Mouse (Mus musculus): ENCODE data around the gene Rnf214. TPM values are rescaled to one million over a fixed set of nuclear protein-coding genes. Genes with fewer than 3 reads are reported as not detected.
"Not testable (repeated sequence)": the region's sequence is repeated elsewhere in the genome, so short reads cannot be mapped to it uniquely, and the experiment has no call there.

Rnf214 gene
- polyA plus RNA-seq, 1 experiment from 2014 or later = 50.5 TPM

DNA sequence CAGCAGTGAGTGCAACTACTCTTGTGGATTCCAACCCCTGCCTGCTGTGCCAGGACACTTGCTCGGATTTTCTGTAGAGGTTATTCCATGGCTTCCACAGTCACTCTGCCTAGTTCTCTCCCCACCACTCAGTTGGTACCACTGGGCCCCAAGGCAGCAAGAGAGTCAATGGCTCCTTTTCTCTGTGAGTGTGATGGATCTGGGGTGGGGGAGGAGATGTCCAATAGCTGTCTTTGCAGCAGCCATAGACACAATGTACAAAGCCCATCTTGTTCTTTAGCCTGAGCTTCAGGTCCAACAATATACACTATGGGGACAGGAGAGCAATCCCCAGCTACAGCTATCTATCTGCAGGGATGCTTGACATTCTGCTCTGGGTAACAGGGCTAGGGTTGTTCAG, 52.6 kb downstream of the Rnf214 start:
- Histone ChIP-seq H3K4me1 (ENCODE audit: insufficient read depth, low read length) (peaks cover 26% of the 10 kb centered on the region), H3K27ac (ENCODE audit: low read length) (no peak overlapping the region), H3K36me3 (ENCODE audit: insufficient read depth, low read length) (peaks cover 28% of the 10 kb centered on the region), H3K9me3 (ENCODE audit: low read length) (no peaks in the 10 kb centered on the region), H3K9ac (replicated peaks; ENCODE audit: low read length) (no peak overlapping the region), H3K4me3 (ENCODE audit: low read length) (no peak overlapping the region), H3K27me3 (ENCODE audit: insufficient read depth, low read length) (no peaks in the 10 kb centered on the region), H3K4me2 (replicated peaks; ENCODE audit: low read depth, low read length) (no peak overlapping the region)
- WGBS = 83% methylated on average over 1 of the region's 1 CpGs
- ATAC-seq (ENCODE audit: low FRiP score, low TSS enrichment) = no peak

DNA sequence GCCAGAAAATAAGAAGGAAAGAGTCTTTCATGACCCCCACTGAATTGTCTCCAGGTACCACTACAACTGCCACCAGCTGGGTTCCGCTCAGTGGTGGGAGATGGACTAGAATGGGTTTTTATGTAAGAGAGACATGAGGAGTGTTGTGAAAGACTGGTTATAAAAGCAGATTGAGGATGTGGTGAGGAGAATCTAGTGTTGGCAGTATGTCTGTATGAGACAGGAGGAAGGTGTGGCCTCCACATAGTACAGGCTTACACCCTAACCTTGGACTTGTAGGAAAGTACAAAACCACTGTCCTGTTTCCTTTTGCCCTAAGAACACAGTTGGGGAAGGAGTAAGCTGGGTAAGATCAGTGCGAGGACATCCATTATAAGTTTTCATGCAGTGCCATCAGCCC, 53.0 kb downstream of the Rnf214 start:
- Histone ChIP-seq H3K27me3 (ENCODE audit: insufficient read depth, low read length) (no peaks in the 10 kb centered on the region), H3K27ac (ENCODE audit: low read length) (no peak overlapping the region), H3K4me1 (ENCODE audit: insufficient read depth, low read length) (peaks cover 26% of the 10 kb centered on the region), H3K4me3 (ENCODE audit: low read length) (no peak overlapping the region), H3K9me3 (ENCODE audit: low read length) (no peaks in the 10 kb centered on the region), H3K4me2 (replicated peaks; ENCODE audit: low read depth, low read length) (no peak overlapping the region), H3K9ac (replicated peaks; ENCODE audit: low read length) (no peak overlapping the region), H3K36me3 (ENCODE audit: insufficient read depth, low read length) (peaks cover 24% of the 10 kb centered on the region)
- WGBS = 96% methylated on average over 2 of the region's 2 CpGs
- no peak for ATAC-seq (ENCODE audit: low FRiP score, low TSS enrichment)

DNA sequence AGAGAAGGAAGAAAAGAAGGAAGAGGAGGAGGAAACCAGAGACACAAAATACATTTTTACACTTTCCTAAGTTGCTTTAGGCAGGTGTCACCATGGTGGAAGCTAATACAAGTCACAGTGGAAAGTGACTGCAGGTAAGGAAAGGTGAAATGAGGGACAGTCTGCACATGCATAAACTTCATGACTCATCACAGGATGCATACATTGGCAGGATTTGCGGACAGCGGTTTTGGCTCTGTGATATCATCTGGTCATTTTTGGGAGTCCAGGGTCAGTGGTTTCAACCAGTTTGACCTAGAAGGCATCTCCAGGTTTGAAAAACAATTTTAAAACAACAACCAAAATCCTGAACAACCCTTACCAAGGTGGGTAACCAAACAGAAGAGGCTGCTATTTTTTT, 54.9 kb downstream of the Rnf214 start:
- 91% methylated on average over 2 of the region's 2 CpGs for WGBS
- Histone ChIP-seq H3K9ac (replicated peaks; ENCODE audit: low read length) (no peak overlapping the region), H3K9me3 (ENCODE audit: low read length) (no peaks in the 10 kb centered on the region), H3K4me1 (ENCODE audit: insufficient read depth, low read length) (peaks cover 36% of the 10 kb centered on the region), H3K4me2 (replicated peaks; ENCODE audit: low read depth, low read length) (no peak overlapping the region), H3K36me3 (ENCODE audit: insufficient read depth, low read length) (peaks cover 7% of the 10 kb centered on the region; the same call in 1 of the 2 replicates), H3K4me3 (ENCODE audit: low read length) (no peak overlapping the region), H3K27ac (ENCODE audit: low read length) (no peak overlapping the region), H3K27me3 (ENCODE audit: insufficient read depth, low read length) (no peaks in the 10 kb centered on the region)
- no peak for ATAC-seq (ENCODE audit: low FRiP score, low TSS enrichment)

DNA sequence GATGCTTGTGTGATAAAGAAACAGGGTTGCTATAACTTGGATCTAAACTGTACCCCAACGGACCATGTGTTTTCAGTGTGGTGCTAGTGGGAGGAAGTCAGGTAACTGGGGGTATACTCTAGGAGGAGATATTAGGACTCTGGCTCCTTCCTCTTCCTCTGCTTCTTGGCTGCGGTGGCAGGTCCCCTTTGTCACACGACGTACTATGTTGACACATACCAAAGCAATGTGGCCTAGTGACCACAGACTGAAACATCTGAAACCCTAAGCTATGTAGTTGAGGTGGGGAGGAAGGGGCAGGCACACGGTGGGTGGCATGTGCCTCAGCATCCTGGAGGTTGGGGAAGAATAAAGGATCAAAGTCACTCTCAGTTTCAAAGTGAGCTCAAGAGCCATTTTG, 55.4 kb downstream of the Rnf214 start:
- no peaks in the 10 kb centered on the region for H3K9me3 ChIP-seq (ENCODE audit: low read length)
- H3K36me3 ChIP-seq (ENCODE audit: insufficient read depth, low read length) = peaks cover 6% of the 10 kb centered on the region; the same call in 1 of the 2 replicates
- H3K4me1 ChIP-seq (ENCODE audit: insufficient read depth, low read length) = peaks cover 36% of the 10 kb centered on the region
- peak overlapping the region; percentile 53 for H3K9ac ChIP-seq (replicated peaks; ENCODE audit: low read length)
- H3K27ac ChIP-seq (ENCODE audit: low read length) = peak overlapping the region; percentile 88
- WGBS = 60% methylated on average over 5 of the region's 5 CpGs
- no peak overlapping the region for H3K4me3 ChIP-seq (ENCODE audit: low read length)
- no peak overlapping the region for H3K4me2 ChIP-seq (replicated peaks; ENCODE audit: low read depth, low read length)
- ATAC-seq (ENCODE audit: low FRiP score, low TSS enrichment) = no peak
- no peaks in the 10 kb centered on the region for H3K27me3 ChIP-seq (ENCODE audit: insufficient read depth, low read length)

DNA sequence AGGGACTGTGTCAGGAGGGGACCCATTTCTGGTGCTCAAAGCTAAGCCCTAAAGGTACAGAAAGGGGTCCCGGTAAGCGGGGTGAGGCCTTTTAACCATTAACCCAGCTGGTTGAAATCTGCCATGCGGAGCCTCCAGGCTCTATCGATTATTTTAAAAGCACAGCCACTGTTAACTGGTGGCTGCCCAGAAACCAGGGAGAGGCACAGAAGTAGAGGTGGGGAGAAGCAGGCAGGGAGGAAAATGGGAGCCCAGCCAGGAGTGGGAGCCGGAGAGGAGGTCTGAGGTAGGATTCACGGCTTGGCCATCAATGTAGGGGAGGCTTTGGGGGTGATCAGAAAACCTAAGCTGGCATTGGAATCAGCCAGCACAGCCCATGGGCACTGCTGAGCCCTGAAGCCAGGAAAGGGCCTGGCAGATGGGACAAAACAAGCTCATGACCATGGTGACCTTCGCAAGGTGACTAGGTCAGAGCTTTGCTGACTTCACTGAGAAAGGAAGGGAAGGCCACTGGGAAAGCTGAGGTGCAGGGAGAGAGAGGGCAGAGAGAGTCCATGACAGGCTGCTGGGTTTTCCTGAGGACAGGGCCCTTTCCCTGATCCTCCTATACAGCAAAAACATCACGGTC, 56.1 kb downstream of the Rnf214 start:
- peak overlapping the region; percentile 53 for H3K9ac ChIP-seq (replicated peaks; ENCODE audit: low read length)
- ATAC-seq (ENCODE audit: low FRiP score, low TSS enrichment) = peak; percentile 16; the same call in 1 of the 2 replicates
- peaks cover 6% of the 10 kb centered on the region; the same call in 1 of the 2 replicates for H3K36me3 ChIP-seq (ENCODE audit: insufficient read depth, low read length)
- WGBS = 55% methylated on average over 8 of the region's 8 CpGs
- H3K27me3 ChIP-seq (ENCODE audit: insufficient read depth, low read length) = no peaks in the 10 kb centered on the region
- no peak overlapping the region for H3K4me2 ChIP-seq (replicated peaks; ENCODE audit: low read depth, low read length)
- no peaks in the 10 kb centered on the region for H3K9me3 ChIP-seq (ENCODE audit: low read length)
- H3K27ac ChIP-seq (ENCODE audit: low read length) = peak overlapping the region; percentile 88
- no peak overlapping the region for H3K4me3 ChIP-seq (ENCODE audit: low read length)
- peaks cover 36% of the 10 kb centered on the region for H3K4me1 ChIP-seq (ENCODE audit: insufficient read depth, low read length)

DNA sequence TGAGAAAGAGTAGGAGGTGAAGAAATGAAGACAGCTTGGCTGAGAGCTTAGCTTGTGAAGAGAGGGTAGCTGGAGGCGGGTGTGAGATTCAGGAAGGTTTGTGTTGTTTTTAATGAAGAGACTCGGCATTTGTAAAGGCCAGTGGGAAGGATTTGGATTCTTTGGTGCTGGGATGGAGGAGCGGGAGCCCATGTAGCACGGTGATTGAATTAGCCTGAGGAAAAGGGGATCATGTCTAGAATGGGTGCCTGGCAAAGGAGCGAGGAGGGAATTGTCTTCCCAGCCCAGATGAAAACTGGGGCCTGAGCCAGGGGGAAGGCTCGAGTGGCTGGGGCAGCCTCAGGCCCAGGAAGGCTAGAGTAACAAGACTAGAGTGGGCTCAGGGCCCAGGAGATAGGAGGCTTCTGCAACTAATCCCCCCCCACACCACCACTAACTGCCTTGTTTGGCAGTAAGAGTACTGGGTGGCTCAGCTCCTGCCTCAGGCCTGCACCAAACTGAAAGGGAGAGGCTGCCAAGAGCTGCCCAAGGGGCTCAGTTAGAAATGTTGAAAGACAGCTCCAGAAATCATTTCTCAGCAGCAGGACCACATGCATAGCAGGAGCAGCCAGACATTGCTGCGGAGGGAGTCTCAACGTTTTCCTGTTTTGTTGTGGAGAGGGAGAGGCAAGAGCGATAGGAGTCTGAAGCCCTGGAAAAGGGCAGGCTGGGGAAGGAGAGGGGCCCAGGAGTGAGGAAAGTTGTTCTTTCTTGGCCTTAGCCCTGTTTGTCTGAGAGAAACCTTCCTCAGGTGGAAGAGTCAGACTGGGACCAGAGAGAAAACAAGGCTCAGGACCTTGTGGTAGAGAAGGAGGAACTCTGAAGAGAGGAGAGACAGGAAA, 56.9 kb downstream of the Rnf214 start:
- H3K27ac ChIP-seq (ENCODE audit: low read length) = peak overlapping the region; percentile 88
- H3K27me3 ChIP-seq (ENCODE audit: insufficient read depth, low read length) = no peaks in the 10 kb centered on the region
- H3K9ac ChIP-seq (replicated peaks; ENCODE audit: low read length) = no peak overlapping the region
- H3K4me3 ChIP-seq (ENCODE audit: low read length) = no peak overlapping the region
- no peak overlapping the region for H3K4me2 ChIP-seq (replicated peaks; ENCODE audit: low read depth, low read length)
- peaks cover 36% of the 10 kb centered on the region for H3K4me1 ChIP-seq (ENCODE audit: insufficient read depth, low read length)
- no peak for ATAC-seq (ENCODE audit: low FRiP score, low TSS enrichment)
- WGBS = 55% methylated on average over 9 of the region's 9 CpGs
- H3K9me3 ChIP-seq (ENCODE audit: low read length) = no peaks in the 10 kb centered on the region
- H3K36me3 ChIP-seq (ENCODE audit: insufficient read depth, low read length) = peaks cover 2% of the 10 kb centered on the region; the same call in 1 of the 2 replicates

DNA sequence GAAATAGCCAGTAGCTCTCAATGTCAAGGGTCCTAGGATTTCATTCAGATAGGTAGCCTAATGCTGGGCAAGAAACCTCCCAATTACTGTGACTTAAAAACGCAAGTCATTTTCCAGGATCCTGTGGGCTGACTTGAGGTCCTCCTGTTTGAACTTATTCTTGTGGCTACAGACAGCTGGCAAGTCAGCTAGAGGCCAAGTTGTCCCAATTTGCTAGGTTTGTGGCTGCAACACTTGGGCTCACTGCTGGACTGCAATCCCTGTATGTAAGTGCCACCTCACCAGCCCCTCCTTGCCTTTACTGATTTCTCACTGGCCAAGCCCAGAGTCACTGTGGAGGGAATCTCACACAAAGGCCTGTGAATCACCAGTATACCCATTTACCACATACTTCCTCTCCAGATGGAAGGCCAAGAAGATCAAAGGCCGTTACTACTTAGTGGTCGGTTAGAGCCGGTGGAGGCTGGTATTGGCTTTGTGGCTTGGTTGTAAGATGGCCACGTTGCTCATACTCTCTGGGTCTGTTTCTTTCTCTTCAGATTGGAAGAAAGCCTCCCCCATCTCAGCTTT, 59.7 kb downstream of the Rnf214 start:
- 63% methylated on average over 5 of the region's 5 CpGs for WGBS
- H3K36me3 ChIP-seq (ENCODE audit: insufficient read depth, low read length) = no peaks in the 10 kb centered on the region
- ATAC-seq (ENCODE audit: low FRiP score, low TSS enrichment) = no peak
- H3K27ac ChIP-seq (ENCODE audit: low read length) = no peak overlapping the region
- no peak overlapping the region for H3K4me3 ChIP-seq (ENCODE audit: low read length)
- H3K4me1 ChIP-seq (ENCODE audit: insufficient read depth, low read length) = peaks cover 38% of the 10 kb centered on the region
- no peaks in the 10 kb centered on the region for H3K9me3 ChIP-seq (ENCODE audit: low read length)
- H3K4me2 ChIP-seq (replicated peaks; ENCODE audit: low read depth, low read length) = no peak overlapping the region
- H3K9ac ChIP-seq (replicated peaks; ENCODE audit: low read length) = no peak overlapping the region
- H3K27me3 ChIP-seq (ENCODE audit: insufficient read depth, low read length) = no peaks in the 10 kb centered on the region

DNA sequence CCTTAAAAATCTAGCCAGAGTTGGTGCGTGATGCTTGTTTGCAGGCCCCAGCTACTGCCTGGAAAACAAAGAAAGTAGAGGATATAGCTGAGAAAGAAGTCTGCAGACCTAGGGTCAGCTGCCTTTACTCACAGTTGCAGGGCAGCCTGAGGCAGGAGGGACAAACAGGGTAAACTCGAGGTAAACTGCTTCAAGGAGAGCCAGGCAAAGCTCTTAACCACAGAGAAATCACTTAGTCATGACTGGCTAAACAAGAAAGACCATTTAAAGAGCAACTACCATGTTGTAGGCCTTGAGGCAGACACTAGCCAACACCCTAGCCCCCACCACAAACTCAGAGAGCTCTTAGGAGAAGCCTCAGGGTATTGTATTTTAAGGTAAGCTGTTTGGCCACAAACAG, 60.5 kb downstream of the Rnf214 start:
- peaks cover 37% of the 10 kb centered on the region for H3K4me1 ChIP-seq (ENCODE audit: insufficient read depth, low read length)

DNA sequence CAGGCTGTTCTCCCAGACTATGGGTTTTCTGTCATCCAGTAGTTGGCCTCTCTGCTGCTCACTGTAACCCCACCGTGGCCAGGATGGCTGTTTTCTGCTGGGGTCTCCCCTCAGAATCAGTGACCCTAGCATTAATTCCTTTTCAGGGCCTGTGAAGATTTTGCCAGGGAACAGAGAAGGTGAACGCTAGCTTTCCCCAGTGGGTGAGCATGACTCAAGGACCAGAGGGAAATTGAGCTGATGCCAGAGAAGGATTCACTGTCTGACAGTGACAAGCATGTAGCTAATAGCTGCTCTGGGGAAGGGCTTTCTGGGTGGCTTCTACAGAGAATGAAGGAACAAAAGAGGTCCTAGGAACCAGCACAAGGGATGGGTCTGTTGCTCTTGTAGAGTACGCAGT, 61.2 kb downstream of the Rnf214 start:
- H3K36me3 ChIP-seq (ENCODE audit: insufficient read depth, low read length) = no peaks in the 10 kb centered on the region
- ATAC-seq (ENCODE audit: low FRiP score, low TSS enrichment) = no peak
- 89% methylated on average over 3 of the region's 3 CpGs for WGBS
- no peaks in the 10 kb centered on the region for H3K27me3 ChIP-seq (ENCODE audit: insufficient read depth, low read length)
- H3K4me1 ChIP-seq (ENCODE audit: insufficient read depth, low read length) = peaks cover 37% of the 10 kb centered on the region
- no peaks in the 10 kb centered on the region for H3K9me3 ChIP-seq (ENCODE audit: low read length)
- no peak overlapping the region for H3K9ac ChIP-seq (replicated peaks; ENCODE audit: low read length)
- no peak overlapping the region for H3K4me3 ChIP-seq (ENCODE audit: low read length)
- no peak overlapping the region for H3K27ac ChIP-seq (ENCODE audit: low read length)
- H3K4me2 ChIP-seq (replicated peaks; ENCODE audit: low read depth, low read length) = no peak overlapping the region

More for the DNA sequence above, 60.5 kb downstream of the Rnf214 start:
- H3K4me3 ChIP-seq (ENCODE audit: low read length); H3K27ac ChIP-seq (ENCODE audit: low read length); H3K27me3 ChIP-seq (ENCODE audit: insufficient read depth, low read length); H3K9me3 ChIP-seq (ENCODE audit: low read length); H3K4me2 ChIP-seq (replicated peaks; ENCODE audit: low read depth, low read length); H3K36me3 ChIP-seq (ENCODE audit: insufficient read depth, low read length); ATAC-seq (ENCODE audit: low FRiP score, low TSS enrichment); H3K9ac ChIP-seq (replicated peaks; ENCODE audit: low read length): not testable (repeated sequence)
- 62% methylated on average over 2 of the region's 2 CpGs for WGBS

DNA sequence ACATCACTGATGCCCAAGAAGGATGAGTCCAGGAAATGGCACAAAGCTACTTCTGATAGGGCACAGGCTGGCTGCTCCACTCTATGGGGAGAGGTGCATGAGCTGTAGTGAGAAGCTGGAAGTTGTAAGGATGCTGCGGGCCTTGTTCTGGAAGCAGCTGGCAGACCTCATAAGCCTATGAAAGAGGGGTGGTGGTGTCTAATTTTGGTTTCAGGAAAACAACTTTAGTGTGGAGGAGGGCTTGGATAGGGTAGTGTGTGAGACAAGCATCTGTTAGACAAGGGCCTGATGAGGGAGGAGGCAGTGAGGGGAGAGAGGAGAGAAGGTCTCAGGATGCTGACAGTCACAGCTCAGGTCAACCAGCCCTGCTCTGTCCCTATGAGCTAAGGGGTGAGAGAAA, 62.9 kb downstream of the Rnf214 start:
- WGBS = 91% methylated on average over 1 of the region's 1 CpGs
- H3K27ac ChIP-seq (ENCODE audit: low read length) = no peak overlapping the region
- ATAC-seq (ENCODE audit: low FRiP score, low TSS enrichment) = no peak
- H3K27me3 ChIP-seq (ENCODE audit: insufficient read depth, low read length) = no peaks in the 10 kb centered on the region
- no peak overlapping the region for H3K4me3 ChIP-seq (ENCODE audit: low read length)
- H3K4me1 ChIP-seq (ENCODE audit: insufficient read depth, low read length) = peaks cover 41% of the 10 kb centered on the region
- no peaks in the 10 kb centered on the region for H3K9me3 ChIP-seq (ENCODE audit: low read length)
- H3K4me2 ChIP-seq (replicated peaks; ENCODE audit: low read depth, low read length) = no peak overlapping the region
- no peaks in the 10 kb centered on the region for H3K36me3 ChIP-seq (ENCODE audit: insufficient read depth, low read length)
- H3K9ac ChIP-seq (replicated peaks; ENCODE audit: low read length) = no peak overlapping the region
